Mouse (Mus musculus): ENCODE results near the gene Olfr1153. TPM values are rescaled to one million over a fixed set of nuclear protein-coding genes. Genes with fewer than 3 reads are reported as not detected.

Olfr1153 gene
- not detected for total RNA-seq (2021)

DNA sequence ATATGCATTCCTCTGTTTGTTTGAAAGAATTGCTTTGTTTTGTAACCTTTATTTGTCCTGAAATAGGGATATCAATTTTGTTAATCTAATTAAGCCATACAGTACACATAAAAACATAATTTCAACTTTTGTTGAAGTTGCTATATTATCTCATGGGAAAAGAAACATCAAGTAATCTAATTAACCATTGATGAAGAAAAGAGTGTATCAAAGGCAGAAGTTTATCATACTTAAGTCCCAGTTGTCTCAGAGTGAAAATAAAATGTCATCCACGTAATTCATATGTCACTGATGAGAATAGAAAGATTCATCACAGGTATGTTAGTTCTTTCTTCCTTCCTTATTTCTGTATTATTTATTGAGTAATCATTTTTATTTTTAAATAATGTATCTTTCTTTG is at the start of gene Olfr1153:
Gene Olfr1153 (plus strand): TSS at position 301 of the 400 bp plus-strand sequence.
- DNase-seq (ENCODE audit: extremely low spot score in 1 of 2, low spot score in 1 of 2), result no peak

DNA sequence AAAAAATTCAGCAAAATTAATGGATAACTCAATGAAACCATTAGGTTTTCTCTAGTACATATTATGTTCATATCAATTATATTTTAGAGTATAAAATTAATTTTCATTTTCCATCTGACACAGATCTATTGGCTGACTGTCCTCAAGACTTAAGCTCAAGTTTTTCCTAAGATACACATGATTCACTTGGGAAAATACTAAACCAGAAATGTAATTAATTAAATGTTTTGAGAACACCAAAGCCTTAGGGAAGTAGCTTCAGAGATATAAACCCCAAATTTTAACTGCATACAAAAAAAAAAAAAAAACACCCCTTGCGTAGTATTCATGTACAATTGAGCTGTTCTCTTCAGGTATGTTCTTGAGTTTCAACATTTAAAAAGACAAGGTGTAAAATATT is 39.2 kb upstream of the Olfr1153 start, which contains the start of gene Olfr1151:
Gene Olfr1151 (plus strand): TSS at position 301 of the 400 bp plus-strand sequence.
- no peak for DNase-seq (ENCODE audit: extremely low spot score in 1 of 2, low spot score in 1 of 2)

DNA sequence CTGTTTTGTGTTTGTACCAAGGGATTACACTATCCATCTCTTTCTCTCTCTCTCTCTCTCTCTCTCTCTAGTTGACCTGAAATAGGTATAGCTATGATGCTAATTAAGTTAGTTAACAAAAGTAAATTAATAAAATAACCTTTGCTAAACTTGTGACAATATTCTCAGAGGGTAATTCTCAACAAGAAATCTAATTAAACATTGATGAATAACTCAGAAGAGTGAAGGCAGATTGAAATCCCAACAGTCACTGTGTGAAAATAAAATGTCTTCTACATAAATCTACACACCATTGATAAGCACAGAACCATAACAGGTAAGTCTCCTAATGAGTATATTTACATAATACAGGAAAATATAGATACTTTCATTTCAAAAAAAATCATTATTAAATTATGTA is 28.6 kb upstream of the Olfr1153 start, which contains the start of gene Olfr1152:
Gene Olfr1152 (plus strand): TSS at position 301 of the 400 bp plus-strand sequence.
- DNase-seq (ENCODE audit: extremely low spot score in 1 of 2, low spot score in 1 of 2), result no peak

DNA sequence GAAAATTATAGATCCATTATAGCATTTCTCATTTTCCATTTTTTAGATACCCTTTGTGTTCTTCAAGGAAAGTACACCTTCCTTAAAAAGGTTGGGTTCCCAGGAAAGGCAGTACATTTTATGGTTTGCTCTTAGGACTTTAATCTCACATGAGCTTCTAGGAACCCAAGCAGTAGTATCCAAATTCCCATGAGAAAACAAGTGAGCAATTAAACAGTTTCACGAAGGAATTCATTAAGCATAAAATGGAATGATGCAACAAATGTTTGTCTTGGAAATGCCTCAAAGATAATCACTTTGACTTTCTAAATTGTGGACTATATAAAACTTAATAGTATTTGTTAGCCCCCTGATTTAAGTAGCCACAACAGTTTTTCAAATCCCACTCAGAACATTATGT is 10.3 kb downstream of the Olfr1153 start, which contains the start of gene Olfr1154:
Gene Olfr1154 (minus strand): TSS at position 101 of the 400 bp plus-strand sequence.
- DNase-seq (ENCODE audit: extremely low spot score in 1 of 2, low spot score in 1 of 2), result no peak

DNA sequence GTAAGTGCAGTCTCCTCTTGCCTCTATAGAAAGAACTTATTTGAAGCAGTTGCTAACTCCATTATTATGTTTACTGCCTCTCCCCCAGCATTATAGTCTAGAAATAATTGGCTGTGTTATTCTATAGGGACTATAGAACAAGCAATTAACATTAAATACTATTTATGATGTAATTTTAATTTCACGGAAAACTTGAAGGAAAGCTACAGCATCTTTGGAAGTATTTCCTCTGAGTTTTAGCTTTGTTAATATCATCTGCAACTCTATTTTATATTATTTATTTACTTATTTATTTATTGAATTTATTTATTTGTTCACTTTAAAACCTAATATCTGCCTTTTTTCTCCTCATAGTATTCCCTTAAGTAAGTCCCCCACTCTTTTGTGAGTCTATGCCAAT is 50.3 kb downstream of the Olfr1153 start, which contains the start of gene Olfr1155:
Gene Olfr1155 (minus strand): TSS at position 101 of the 400 bp plus-strand sequence.
- no peak for DNase-seq (ENCODE audit: extremely low spot score in 1 of 2, low spot score in 1 of 2)

Other genes starting within 250 kb of the Olfr1153 start
- gene Olfr1133, start 247.6 kb upstream of the Olfr1153 start, total RNA-seq (2021), result not detected
- not detected for gene Olfr1134, start 236.5 kb upstream of the Olfr1153 start, total RNA-seq (2021)
- gene Olfr1135, start 221.3 kb upstream of the Olfr1153 start, total RNA-seq (2021), result not detected
- gene Olfr1136, start 201.0 kb upstream of the Olfr1153 start, total RNA-seq (2021), result not detected
- not detected for gene Olfr1137, start 181.8 kb upstream of the Olfr1153 start, total RNA-seq (2021)
- not detected for gene Olfr1138, start 155.0 kb upstream of the Olfr1153 start, total RNA-seq (2021)
- gene Olfr1140, start 151.2 kb upstream of the Olfr1153 start, total RNA-seq (2021), result not detected
- gene Olfr1141, start 141.0 kb upstream of the Olfr1153 start, total RNA-seq (2021), result not detected
- not detected for gene Olfr152, start 115.5 kb upstream of the Olfr1153 start, total RNA-seq (2021)
- not detected for gene Olfr1143, start 94.4 kb upstream of the Olfr1153 start, total RNA-seq (2021)
- gene Olfr1145, start 85.1 kb upstream of the Olfr1153 start, total RNA-seq (2021), result not detected
- gene Olfr1148, start 64.4 kb upstream of the Olfr1153 start, total RNA-seq (2021), result not detected
- not detected for gene Olfr1150-ps1, start 51.0 kb upstream of the Olfr1153 start, total RNA-seq (2021)
- gene Olfr1151, start 39.1 kb upstream of the Olfr1153 start, total RNA-seq (2021), result not detected
- not detected for gene Olfr1152, start 28.5 kb upstream of the Olfr1153 start, total RNA-seq (2021)
- gene Olfr1154, start 10.2 kb downstream of the Olfr1153 start, total RNA-seq (2021), result not detected
- gene Olfr1155, start 50.2 kb downstream of the Olfr1153 start, total RNA-seq (2021), result not detected
- gene Olfr1156, start 58.1 kb downstream of the Olfr1153 start, total RNA-seq (2021), result under 1 TPM in 1 of 2 experiments, not detected in 1; 0.14 TPM
- gene Olfr1157, start 73.3 kb downstream of the Olfr1153 start, total RNA-seq (2021), result not detected
- gene Olfr74, start 79.7 kb downstream of the Olfr1153 start, total RNA-seq (2021), result not detected
- gene Olfr1158, start 95.2 kb downstream of the Olfr1153 start, total RNA-seq (2021), result not detected
- gene Olfr1160, start 113.3 kb downstream of the Olfr1153 start, total RNA-seq (2021), result not detected
- gene Olfr1161, start 127.8 kb downstream of the Olfr1153 start, total RNA-seq (2021), result not detected
- gene Olfr73, start 142.7 kb downstream of the Olfr1153 start, total RNA-seq (2021), result not detected
- not detected for gene Olfr1162, start 156.2 kb downstream of the Olfr1153 start, total RNA-seq (2021)
- gene Olfr1163, start 176.9 kb downstream of the Olfr1153 start, total RNA-seq (2021), result not detected
- gene Olfr1164, start 199.0 kb downstream of the Olfr1153 start, total RNA-seq (2021), result not detected
- gene Olfr1166, start 233.3 kb downstream of the Olfr1153 start, total RNA-seq (2021), result not detected

Measured in layer of hippocampus, postnatal 25 days (tissue).